Mouse (Mus musculus) A20 (cell line): Measurements from ENCODE around the gene Lpar2.
A peak's percentile ranks its signal among the peaks of the same experiment; 100 is the strongest.

Experiments used
- DNase-seq: peaks from one replicate; pipeline ENCODE4 v3.0.0-alpha.2; 2011; ENCODE audit warnings: low read depth, low spot score

The Lpar2 gene

DNA sequence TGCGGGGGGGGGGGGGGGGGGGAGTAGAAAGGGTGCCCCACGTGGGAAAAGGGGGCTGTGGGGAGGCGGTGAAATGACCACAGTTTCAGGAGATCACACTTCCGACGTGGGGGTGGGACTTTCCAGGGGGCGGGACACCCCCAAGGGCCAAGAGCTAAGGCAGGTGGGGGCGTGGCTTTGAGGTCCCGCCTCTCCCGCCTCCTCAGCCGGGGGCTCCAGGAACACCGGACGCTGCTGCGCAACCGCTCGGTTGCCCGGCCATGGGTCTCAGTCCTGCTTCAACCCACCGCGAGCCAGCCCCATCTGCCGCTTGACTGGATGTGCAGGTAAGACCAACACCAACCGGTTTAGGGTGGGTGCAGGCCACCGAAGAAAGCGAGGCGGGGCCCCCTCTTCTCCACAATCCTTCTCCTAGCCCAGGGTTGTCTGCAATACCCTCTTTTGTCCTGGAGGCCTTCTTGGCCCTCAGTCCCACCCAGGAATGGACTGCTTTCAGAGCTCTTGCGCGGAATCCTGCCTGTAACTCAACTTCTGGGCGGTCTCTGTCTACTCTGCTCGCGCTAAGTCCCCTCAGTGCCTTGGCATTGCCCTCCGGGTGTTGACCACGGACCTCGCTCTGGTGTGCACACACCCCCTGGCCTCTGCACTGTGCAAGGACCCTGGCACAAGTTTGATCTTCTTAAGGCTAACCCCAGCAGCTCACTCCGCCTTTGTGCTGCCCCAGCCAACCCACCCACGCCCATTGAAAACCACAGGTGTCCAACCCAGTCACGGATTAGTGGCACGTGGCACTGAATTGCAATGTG lies at the start of gene Lpar2:
Gene Lpar2 (plus strand): TSS at position 44 of the 806 bp plus-strand sequence.
- peak; percentile 83 for DNase-seq

DNA sequence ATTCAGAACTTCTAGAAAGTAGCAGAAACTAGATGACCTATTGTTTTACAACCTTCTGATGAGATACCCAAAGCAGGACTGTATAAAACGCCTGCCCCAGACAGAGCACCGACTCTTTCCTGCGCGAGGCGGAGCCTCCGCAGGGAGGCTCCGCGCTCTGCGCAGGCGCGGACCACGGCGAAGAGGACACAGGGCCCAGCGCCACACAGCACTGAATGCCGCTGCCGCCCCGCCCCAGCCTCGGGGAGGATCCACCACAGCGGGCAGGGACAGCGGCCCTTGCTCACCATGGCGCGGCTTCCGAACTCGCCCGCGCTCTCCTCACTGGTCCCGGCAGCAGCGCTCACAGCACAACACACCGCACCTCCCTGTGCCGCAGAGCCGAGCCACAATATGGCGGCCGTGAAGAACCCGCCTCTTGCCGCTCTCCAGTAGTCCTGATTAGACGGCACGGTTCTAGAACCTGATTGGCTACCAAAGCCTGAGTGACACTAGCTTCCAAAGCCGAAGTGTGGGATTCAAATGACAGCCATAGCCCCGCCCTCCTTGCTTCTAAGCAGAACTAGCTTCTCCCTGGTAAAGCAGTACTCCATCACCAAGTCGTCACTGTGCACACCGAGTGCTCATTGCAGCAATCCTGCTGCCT lies 47.6 kb upstream of the Lpar2 start, which contains the start of gene Gm20422:
Gene Gm20422 (minus strand): TSS at position 384 of the 646 bp plus-strand sequence.
- peak; percentile 98 for DNase-seq

DNA sequence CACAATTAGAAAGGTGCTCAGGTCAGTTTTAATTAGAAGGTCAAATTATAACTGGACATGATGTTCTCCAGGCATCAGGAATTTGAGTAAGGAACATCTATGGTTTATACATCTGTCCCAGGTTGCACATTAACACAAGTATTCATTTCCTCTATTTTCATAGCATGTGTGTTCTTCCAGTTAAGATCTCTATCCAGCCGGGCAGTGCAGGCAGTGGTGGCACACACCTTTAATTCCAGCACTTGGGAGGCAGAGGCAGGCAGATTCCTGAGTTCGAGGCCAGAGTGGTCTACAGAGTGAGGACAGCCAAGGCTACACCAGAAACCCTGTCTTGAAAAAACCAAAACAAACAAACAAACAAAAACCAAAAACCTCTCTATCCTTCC lies 47.1 kb upstream of the Lpar2 start:
- DNase-seq: no peak

DNA sequence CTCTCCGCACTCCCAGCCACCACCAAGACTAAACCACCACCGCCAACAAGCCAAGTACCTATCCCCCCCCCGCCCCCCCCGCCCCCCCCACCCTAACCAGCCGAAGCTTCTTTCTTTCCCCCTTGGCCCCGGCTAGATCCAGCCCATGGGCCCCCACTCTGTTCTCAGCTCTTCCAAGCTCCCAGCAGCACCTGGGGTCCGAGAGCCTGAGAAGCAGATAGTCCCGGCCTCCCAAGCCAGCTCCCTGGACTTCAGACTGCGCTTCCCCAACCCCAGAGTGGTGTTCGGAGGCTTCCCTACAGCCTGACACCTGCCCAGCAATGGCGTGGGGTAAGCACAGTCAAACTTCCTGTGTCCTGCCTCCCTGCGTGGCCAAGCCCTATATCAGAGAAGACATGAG lies 45.1 kb upstream of the Lpar2 start:
- no peak for DNase-seq

DNA sequence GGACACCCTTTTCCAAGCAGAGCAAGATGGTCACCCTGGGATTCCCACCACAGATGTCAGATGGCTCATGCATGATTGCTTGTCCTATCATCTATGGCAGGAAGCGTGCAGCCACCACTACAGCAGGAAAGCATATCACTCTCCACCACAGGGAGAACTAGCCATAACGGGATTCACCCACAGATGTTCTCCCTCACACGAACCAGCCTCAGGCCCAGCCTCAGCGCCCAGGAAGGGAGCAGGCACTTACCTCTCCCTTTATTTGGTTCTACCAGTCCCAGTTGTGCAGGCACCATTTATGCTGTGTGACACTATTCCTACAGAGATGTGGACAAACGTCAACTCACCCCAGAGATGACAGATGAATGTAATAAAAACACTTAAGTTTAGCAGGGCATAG lies 33.1 kb upstream of the Lpar2 start:
- DNase-seq: no peak

DNA sequence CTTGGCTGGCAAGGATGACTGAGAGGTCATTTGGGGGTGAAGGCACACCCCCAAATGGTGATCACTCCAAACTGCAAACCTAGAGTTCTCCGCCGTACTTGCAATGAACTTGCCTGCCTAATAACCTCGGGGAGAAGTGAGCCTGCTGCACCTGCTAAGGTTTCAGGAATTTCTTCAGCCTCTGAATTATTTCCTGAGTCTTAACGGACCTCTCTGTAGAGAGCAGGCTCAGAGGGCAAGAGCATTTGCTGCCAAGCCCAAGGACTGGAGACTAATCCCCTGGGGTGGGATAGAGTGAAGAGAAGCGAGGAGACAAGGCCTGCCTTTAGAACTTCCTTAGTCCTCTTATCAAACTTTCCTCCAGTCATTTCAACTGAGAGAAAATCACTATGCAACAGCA lies 32.5 kb upstream of the Lpar2 start:
- peak; percentile 25 for DNase-seq

DNA sequence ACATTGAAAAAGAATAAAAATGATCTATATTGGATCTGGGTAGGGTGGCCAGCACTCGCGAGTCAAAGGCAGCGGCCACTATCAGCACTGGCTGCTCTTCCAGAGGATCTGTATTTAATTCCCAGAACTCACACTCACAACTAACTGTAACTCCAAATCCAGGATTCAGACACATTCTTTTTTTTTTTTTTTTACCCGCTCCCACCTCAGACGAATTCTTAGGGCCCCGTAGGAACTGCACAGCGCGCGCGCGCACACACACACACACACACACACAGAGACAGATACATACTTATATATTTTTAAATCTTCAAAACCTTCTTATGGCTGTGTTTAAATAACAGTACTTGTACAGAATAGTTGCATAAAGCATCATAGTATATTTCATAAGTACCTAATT lies 31.9 kb upstream of the Lpar2 start:
- no peak for DNase-seq

DNA sequence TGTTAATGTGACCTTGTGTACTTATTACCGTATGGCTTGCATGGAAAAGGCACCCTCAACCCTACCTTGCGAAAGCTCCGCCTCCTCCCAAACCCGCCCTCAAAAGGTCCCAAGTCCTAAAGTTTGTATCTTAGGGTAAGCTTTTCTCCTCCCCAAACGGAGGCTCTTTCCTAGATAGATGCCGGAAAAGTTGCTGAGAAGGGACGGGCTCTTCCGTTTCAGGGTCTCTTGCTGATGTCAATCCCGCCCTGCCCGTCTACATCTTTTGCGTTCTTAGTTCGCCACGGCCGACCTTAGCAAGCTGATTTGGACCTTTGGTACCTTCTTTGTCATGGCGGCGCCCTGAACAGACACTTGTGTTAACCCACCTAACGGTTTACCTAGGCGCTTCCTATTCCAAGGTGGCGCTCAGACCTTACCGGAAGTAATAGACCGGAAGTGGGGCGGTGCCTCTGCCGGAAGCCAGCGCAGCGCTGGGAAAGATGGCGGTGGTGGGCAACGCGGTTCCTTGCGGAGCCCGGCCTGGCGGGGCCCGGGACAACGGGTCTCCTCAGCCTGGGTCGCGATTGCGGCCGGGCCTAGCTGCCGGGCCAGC lies 31.4 kb upstream of the Lpar2 start, which contains the start of the genes Atp13a1 and Zfp866:
Gene Atp13a1 (plus strand): TSS at position 391 of the 595 bp plus-strand sequence.
Gene Zfp866 (minus strand): TSS at position 406 of the 595 bp plus-strand sequence.
- DNase-seq: peak; percentile 94

DNA sequence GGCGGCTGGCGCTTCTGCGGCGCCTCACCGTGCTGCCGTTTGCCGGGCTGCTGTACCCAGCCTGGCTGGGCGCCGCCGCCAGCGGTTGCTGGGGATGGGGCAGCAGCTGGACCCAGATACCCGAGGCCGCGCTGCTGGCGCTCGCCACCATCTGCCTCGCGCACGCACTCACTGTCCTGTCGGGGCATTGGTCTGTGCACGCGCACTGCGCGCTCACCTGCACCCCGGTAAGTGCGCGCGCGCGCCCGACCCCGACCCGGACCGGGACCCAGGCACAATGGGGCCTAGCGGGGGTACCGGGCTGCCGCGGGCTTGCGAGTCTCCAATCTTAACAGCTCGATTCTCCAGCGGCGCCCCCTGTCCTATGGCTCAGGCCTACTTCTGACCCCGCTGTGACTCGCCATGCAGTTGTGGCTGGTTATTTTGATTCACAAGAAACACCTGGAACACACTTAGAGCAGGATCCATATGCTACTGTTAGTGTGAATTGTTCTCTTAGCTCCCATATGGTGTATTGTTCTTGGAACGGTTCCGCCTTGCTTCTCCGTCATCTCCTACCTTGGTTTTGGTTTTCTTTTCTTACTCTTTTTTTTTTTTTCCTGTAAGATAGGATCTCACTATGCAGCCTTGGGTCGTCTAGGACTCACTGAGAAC lies 30.7 kb upstream of the Lpar2 start:
- no peak for DNase-seq

DNA sequence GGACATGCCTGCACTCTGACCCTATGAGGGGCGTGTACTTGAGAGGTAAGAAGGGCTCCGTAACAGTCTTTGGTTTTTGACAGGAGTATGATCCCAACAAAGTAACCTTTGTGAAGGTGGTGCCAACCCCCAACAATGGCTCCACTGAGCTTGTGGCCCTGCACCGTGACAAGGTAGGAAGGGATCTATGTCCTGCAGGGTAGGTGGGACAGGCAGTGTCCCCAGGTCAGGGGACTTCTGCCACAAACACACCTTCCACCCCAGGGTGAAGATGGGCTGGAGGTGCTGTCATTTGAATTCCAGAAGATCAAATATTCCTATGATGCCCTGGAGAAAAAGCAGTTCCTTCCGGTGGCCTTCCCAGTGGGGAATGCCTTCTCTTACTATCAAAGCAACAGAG lies 28.6 kb upstream of the Lpar2 start:
- DNase-seq: no peak

DNA sequence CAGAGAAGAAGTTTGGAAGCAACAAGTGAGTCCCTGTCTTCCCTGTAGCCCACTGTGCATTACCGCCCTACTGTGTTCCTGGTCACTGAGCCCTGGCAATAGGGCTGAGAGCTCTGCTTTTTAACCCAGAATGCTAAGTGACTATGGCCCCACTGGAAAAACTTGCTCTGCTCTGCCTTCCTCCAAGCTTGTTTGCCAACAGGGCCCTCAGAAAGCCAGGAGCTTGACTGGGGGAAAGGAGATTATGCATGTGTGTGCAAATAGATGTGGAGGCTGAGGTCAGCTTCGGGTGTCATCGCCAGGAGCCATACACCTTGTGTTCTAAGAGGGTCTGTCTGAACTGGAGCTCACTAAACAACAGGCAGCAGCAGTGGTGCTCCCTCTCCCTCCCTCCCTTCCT lies 28.1 kb upstream of the Lpar2 start:
- no peak for DNase-seq

DNA sequence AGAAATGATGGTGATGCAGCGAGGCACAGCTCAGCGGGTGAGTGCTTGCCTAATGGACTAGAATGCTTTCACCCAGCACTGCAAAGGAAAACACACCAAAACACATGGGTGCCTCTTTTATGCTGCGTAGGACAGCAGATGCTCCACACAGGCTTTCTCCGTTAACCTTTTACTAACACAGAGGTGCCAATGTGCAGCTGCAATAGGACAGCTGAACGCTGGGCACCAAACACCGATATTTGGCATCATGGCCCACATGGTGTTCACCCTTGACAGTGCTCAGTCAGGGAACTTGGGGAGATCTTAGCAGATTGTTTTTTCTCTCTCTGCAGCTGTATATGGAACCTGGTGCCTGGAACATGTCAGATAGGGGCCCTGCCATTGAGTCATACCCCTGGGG lies 27.3 kb upstream of the Lpar2 start:
- no peak for DNase-seq

DNA sequence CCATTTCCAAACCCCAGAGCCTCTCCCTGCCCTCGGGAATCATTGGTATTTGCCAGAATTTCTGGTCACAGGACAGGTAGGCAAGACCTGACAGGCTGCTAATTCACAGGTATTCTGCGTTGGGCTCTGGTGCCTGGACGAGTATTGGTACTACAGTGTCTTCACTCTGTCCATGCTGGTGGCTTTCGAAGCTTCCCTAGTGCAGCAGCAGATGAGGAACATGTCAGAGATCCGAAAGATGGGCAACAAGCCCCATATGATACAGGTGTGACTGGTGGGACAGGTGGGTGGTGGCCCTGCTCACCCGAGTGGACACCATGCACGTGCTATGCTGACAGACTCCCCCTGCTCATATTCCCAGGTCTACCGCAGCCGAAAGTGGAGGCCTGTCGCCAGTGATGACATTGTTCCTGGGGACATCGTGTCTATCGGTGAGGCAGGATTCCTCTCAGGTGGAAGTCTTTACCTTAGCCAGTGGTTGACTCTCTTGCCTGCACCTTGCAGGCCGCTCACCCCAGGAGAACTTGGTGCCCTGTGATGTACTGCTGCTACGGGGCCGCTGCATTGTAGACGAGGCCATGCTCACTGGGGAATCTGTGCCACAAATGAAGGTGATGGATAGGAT lies 25.4 kb upstream of the Lpar2 start:
- DNase-seq: no peak

DNA sequence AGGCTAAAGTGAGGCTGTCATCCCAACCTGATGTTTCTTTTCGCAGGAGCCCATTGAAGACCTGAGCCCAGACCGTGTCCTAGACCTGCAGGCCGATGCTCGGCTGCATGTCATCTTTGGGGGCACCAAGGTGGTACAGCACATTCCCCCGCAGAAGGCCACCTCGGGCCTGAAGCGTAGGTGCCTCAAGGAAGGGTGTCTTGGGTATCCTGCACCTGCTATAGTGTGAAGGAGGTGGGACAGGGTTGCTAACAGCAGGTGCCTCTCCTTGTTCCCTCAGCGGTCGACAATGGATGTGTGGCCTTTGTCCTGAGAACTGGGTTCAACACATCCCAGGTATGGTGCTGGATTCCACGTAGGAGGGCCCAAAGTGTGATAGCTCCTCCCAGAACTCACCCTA lies 24.6 kb upstream of the Lpar2 start:
- no peak for DNase-seq

DNA sequence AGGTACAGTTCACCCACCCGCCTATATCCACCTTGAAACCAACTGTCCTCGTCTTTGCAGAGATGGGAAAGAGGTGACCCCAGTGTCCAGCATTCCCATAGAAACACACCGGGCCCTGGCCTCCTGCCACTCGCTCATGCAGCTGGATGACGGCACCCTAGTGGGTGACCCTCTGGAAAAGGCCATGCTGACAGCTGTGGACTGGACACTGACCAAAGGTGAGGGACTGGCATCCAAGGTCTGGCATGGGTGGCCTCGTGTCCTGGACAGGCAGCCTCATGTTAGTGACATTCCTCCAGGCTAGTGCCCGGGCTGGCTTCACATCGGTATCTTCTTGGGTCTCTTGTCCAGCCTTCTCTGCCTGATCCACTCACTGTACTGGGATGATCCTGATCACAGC lies 23.0 kb upstream of the Lpar2 start:
- no peak for DNase-seq

DNA sequence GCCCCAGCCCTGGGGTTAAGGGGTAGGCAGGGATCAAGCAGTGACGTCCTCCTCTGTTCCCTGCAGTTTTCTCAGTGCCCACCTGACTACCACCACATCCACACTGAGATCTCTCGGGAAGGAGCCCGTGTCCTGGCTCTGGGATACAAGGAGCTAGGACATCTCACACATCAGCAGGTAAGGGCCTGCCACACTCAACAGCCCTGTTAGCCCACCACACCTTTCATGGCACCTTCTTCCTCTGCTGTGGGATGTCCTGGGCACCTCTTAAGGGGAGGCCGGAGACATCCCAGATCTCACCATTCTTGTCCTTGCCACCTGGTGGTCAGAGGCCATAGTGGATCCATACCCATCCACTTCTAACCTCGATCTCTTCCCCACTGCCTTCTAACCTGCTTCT lies 22.3 kb upstream of the Lpar2 start:
- DNase-seq: no peak

DNA sequence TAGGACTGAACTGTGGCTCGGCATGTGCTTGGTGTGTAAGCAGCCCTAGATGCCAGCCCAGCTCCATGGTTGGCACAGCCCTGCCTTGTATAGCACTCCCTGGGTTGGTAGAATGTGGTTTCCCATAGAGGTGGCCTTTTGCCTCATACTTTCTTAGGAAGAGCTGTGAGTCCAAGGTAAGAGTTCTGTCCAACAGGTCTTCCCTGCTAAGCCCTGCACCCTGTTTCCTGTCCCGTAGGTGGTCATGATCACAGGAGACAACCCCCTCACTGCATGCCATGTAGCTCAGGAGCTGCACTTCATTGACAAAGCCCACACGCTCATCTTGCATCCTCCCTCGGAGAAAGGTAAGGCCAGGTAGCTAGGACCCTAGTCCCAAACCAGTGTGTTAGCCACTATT lies 20.4 kb upstream of the Lpar2 start:
- DNase-seq: no peak

DNA sequence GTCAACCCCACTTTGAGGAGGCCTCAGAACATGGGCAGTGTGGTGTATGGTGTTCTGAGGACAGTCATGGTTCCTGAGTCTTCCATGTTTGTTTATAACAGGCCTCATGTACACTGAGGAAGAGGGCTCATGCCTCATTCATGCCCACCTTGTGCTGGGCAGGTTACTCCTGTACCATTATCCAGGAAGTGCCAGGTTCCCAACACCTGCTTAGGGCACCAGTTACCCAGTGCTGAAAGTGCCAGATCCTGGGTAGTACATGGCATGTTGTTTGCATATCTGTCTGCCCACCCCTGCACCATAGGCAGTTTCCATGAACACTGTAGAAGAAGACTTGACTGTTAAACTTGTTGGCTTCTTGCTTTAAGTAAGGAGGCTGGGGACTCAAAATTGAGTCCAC lies 20.0 kb upstream of the Lpar2 start:
- no peak for DNase-seq

DNA sequence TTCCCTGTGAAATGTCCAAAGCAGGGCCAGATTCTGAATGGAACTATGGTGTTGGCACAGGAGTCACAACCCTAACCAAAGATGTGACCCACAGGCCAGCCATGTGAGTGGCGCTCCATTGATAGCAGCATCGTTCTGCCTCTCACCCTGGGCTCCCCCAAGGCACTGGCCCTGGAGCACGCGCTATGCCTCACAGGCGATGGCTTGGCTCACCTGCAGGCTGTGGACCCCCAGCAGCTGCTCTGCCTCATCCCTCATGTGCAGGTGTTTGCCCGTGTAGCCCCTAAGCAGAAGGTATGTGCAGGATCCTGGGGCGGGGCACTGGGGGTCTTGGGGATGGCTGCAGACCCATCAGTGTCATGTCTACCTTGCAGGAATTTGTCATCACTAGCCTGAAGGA lies 18.9 kb upstream of the Lpar2 start:
- no peak for DNase-seq

DNA sequence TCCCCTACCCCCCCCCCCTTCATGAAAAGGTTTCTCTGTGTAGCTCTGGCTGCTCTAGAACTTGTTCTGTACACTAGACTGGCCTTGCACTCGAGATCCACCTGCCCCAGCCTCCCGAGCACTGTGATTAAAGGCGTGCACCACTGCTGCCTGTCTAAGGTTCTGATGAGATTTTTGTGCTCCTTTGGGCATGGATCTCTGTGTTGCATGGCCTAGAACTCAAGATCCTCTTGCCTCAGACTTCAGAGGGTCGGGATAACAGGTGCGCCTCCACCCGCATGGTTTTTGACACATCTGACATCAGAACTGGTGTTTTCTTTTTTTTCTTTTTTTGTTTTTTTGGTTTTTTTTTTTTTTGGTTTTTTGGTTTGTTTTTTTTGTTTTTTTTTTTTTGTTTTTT lies 17.7 kb upstream of the Lpar2 start:
- DNase-seq: no peak

DNA sequence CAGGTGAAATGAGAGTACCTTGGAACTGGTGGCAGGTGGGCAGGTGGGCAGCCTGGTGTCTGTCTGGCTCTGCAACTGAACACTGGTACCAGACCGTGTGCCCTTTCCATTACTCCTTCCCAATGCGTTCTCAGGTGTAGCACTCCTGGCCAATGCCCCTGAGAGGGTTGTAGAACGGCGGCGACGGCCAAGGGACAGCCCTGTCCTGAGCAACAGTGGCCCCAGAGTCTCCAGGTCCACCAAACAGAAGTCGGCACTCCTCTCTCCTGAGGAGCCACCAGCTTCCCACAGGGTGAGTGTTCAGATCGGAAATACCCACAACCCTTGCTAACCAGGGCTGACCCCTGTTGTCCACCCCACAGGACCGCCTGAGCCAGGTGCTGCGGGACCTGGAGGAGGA lies 17.1 kb upstream of the Lpar2 start:
- no peak for DNase-seq

DNA sequence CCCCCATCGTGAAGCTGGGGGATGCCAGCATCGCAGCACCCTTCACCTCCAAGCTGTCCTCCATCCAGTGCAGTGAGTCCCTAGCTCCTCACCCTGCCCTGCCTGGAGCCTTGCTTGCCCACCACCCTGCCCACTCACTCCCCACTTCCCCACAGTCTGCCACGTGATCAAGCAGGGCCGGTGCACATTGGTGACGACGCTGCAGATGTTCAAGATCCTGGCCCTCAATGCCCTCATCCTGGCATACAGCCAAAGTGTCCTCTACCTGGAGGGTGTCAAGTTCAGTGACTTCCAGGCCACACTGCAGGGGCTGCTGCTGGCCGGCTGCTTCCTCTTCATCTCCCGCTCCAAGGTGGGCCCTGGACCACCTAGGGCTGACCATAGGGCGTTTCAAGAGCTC lies 16.7 kb upstream of the Lpar2 start:
- DNase-seq: no peak
